Mouse (Mus musculus): ENCODE data around the gene Rrp1b.
A peak's percentile ranks its signal among the peaks of the same experiment; 100 is the strongest.

- TF ChIP-seq CTCF (conservative IDR thresholded peaks at IDR 0.05 in 1 of 2, IDR thresholded peaks at IDR 0.05 in 1 of 2; ENCODE audit: low read depth in 2 of 2, low read length in 2 of 2) (peak in 1 of 2 experiments; percentile 25; a peak in 1 of 4 replicates), SMC3 (IDR thresholded peaks at IDR 0.05; ENCODE audit: low read depth, low read length) (no peak), HCFC1 (IDR thresholded peaks at IDR 0.05; ENCODE audit: low read depth, low read length) (no peak), ZNF384 (IDR thresholded peaks at IDR 0.05; ENCODE audit: low read depth, low read length) (no peak), ETS1 (conservative IDR thresholded peaks at IDR 0.05; ENCODE audit: low read depth, low read length) (no peak)
Measured at GRCm38 (mm10) chr17:32092895-32093294, 57.0 kb downstream of the Rrp1b start.
